Mouse (Mus musculus) spleen, adult 10 weeks (tissue): Measurements from ENCODE around the gene Olfr78. TPM values are rescaled to one million over a fixed set of nuclear protein-coding genes. Genes with fewer than 3 reads are reported as not detected.

Experiments
- polyA plus RNA-seq: library from polyadenylated mRNA; stranded (reverse); fragments of 350-450 nt; fragmentation: Illumina TruSeq; extraction: RNeasy Lipid Tissue Mini Kit (QIAGEN cat#74804); gene quantifications from one replicate; pipeline ENCODE4 v1.2.3, GENCODE M21; 2015; ENCODE audit warnings: low replicate concordance; ENCODE audit not compliant: insufficient read depth

The Olfr78 gene
- 0.35 TPM for polyA plus RNA-seq

GRCm38 (mm10) chr7:102759266-102759665 is at the start of gene Olfr78, which contains the start of gene Olfr560:
Olfr78 (minus strand) TSS chr7:102759471.
Olfr560 (minus strand) TSS chr7:102759366.

GRCm38 (mm10) chr7:102803180-102803579 is 43.9 kb upstream of the Olfr78 start, which contains the start of gene Olfr564:
Olfr564 (plus strand) TSS chr7:102803480.

GRCm38 (mm10) chr7:102770921-102771320 is 11.7 kb upstream of the Olfr78 start, which contains the start of gene Olfr561:
Olfr561 (plus strand) TSS chr7:102771221.

DNA sequence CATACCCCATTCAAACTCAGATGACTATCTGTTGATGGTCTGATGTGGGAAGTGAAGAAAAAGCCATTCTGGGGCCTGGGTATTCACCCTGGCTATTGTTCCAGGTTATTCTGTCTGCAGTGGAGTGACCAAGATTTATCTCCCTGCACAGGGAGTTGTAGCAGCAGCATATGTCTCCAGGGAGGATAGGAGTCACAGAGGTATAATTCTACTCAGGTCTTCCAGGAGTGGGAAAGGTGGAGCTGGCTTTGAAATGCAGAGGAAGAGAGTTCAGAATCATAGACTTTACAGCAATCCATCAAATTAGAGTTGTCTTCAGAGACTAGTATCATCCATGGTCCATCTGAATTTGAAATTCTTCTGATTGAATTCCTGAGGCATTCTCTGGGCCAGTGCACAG is 31.9 kb downstream of the Olfr78 start, which contains the start of gene Olfr559:
Olfr559 (minus strand) TSS at position 101 of the 400 bp plus-strand sequence.

GRCm38 (mm10) chr7:102718970-102719369 is 40.3 kb downstream of the Olfr78 start, which contains the start of gene Olfr33:
Olfr33 (minus strand) TSS chr7:102719070.

DNA sequence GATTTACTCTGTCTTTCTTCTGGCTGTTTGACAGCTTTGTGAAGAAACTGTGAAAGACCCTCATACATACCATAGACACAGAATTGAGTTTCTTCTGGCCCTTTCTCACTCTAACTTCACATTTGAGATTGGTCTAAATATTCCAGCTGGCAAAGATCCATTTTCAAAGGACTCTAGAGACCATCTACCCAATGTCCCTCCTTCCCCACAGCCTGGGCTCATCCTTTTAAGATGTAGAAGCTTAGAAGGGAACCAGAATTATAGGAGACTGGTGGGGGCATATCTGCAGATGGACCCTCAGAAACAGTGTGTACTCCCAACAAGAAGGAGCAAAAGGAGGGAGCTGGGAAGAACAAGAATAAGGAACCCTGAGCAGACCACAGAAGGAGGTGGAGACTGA is 57.4 kb downstream of the Olfr78 start, which contains the start of gene Olfr558:
Olfr558 (plus strand) TSS at position 301 of the 400 bp plus-strand sequence.

GRCm38 (mm10) chr7:102695358-102696125 is 63.7 kb downstream of the Olfr78 start, which contains the start of gene Olfr557:
Olfr557 (plus strand) TSS chr7:102695910.

Other genes starting within 250 kb of the Olfr78 start
- not detected for gene Olfr547, start 224.7 kb downstream of the Olfr78 start, polyA plus RNA-seq
- gene Olfr548-ps1, start 218.6 kb downstream of the Olfr78 start, polyA plus RNA-seq, result not detected
- gene Olfr549, start 209.6 kb downstream of the Olfr78 start, polyA plus RNA-seq, result not detected
- gene Trim21, start 194.0 kb downstream of the Olfr78 start, polyA plus RNA-seq, result 58.5 TPM
- not detected for gene Olfr550, start 188.0 kb downstream of the Olfr78 start, polyA plus RNA-seq
- not detected for gene Olfr551, start 167.6 kb downstream of the Olfr78 start, polyA plus RNA-seq
- not detected for gene Olfr552, start 161.7 kb downstream of the Olfr78 start, polyA plus RNA-seq
- not detected for gene Olfr553, start 141.3 kb downstream of the Olfr78 start, polyA plus RNA-seq
- gene Olfr554, start 121.0 kb downstream of the Olfr78 start, polyA plus RNA-seq, result not detected
- not detected for gene Olfr555, start 100.6 kb downstream of the Olfr78 start, polyA plus RNA-seq
- not detected for gene Olfr556, start 94.6 kb downstream of the Olfr78 start, polyA plus RNA-seq
- 25.7 TPM for gene Trim68, start 72.1 kb downstream of the Olfr78 start, polyA plus RNA-seq
- not detected for gene Olfr557, start 63.6 kb downstream of the Olfr78 start, polyA plus RNA-seq
- gene Olfr558, start 57.3 kb downstream of the Olfr78 start, polyA plus RNA-seq, result 0.52 TPM
- not detected for gene Olfr33, start 40.4 kb downstream of the Olfr78 start, polyA plus RNA-seq
- gene Olfr559, start 32.0 kb downstream of the Olfr78 start, polyA plus RNA-seq, result not detected
- gene Olfr560, start 105 bp downstream of the Olfr78 start, polyA plus RNA-seq, result not detected
- not detected for gene Olfr561, start 11.8 kb upstream of the Olfr78 start, polyA plus RNA-seq
- gene Olfr564, start 44.0 kb upstream of the Olfr78 start, polyA plus RNA-seq, result not detected
- gene Olfr566, start 99.3 kb upstream of the Olfr78 start, polyA plus RNA-seq, result not detected
- not detected for gene Olfr568, start 117.7 kb upstream of the Olfr78 start, polyA plus RNA-seq
- gene Olfr569, start 131.4 kb upstream of the Olfr78 start, polyA plus RNA-seq, result not detected
- not detected for gene Olfr570, start 135.1 kb upstream of the Olfr78 start, polyA plus RNA-seq
- gene Olfr571, start 158.1 kb upstream of the Olfr78 start, polyA plus RNA-seq, result not detected
- gene Olfr572, start 164.9 kb upstream of the Olfr78 start, polyA plus RNA-seq, result not detected
- not detected for gene Olfr573-ps1, start 183.1 kb upstream of the Olfr78 start, polyA plus RNA-seq
- not detected for gene Olfr574, start 189.0 kb upstream of the Olfr78 start, polyA plus RNA-seq
- gene Olfr575, start 199.3 kb upstream of the Olfr78 start, polyA plus RNA-seq, result not detected
- not detected for gene Olfr576, start 203.2 kb upstream of the Olfr78 start, polyA plus RNA-seq
- gene Olfr577, start 216.5 kb upstream of the Olfr78 start, polyA plus RNA-seq, result not detected
- not detected for gene Olfr578, start 229.9 kb upstream of the Olfr78 start, polyA plus RNA-seq